Mouse (Mus musculus): ENCODE measurements around the gene B4galnt1. TPM values are rescaled to one million over a fixed set of nuclear protein-coding genes. Genes with fewer than 3 reads are reported as not detected.

Gene B4galnt1
- polyA plus RNA-seq, 1 experiment from 2014 or later: 1.2 TPM

GRCm38 (mm10) chr10:127181566-127181965 lies 16.5 kb downstream of the B4galnt1 start:
- H3K27ac ChIP-seq (replicated peaks): no peak overlapping the region
- no peak overlapping the region; the same call in 1 of the 2 replicates for H3K9ac ChIP-seq
- H3K36me3 ChIP-seq: peaks cover 27% of the 10 kb centered on the region
- H3K4me2 ChIP-seq: peak overlapping the region; percentile 40
- no peaks in the 10 kb centered on the region for H3K9me3 ChIP-seq
- H3K4me1 ChIP-seq: peaks cover 36% of the 10 kb centered on the region
- H3K4me3 ChIP-seq: peak overlapping the region; percentile 13; the same call in 1 of the 2 replicates
- H3K27me3 ChIP-seq (replicated peaks): peaks cover 90% of the 10 kb centered on the region
- 49% methylated on average over 6 of the region's 6 CpGs for WGBS
- no peak for ATAC-seq (ENCODE audit: extremely low read depth, insufficient number of reproducible peaks, low FRiP score, low TSS enrichment)

GRCm38 (mm10) chr10:127182624-127183023 lies 17.6 kb downstream of the B4galnt1 start:
- Histone ChIP-seq H3K9me3 (no peaks in the 10 kb centered on the region), H3K4me2 (peak overlapping the region; percentile 40), H3K4me1 (peaks cover 36% of the 10 kb centered on the region), H3K9ac (0 out of 2 replicates have a peak overlapping the region, but pooled peaks have one; percentile 8), H3K27me3 (replicated peaks) (peaks cover 85% of the 10 kb centered on the region), H3K4me3 (peak overlapping the region; percentile 13; the same call in 1 of the 2 replicates), H3K27ac (replicated peaks) (no peak overlapping the region), H3K36me3 (peaks cover 33% of the 10 kb centered on the region)
- 80% methylated on average over 4 of the region's 4 CpGs for WGBS
- ATAC-seq (ENCODE audit: extremely low read depth, insufficient number of reproducible peaks, low FRiP score, low TSS enrichment): no peak

DNA sequence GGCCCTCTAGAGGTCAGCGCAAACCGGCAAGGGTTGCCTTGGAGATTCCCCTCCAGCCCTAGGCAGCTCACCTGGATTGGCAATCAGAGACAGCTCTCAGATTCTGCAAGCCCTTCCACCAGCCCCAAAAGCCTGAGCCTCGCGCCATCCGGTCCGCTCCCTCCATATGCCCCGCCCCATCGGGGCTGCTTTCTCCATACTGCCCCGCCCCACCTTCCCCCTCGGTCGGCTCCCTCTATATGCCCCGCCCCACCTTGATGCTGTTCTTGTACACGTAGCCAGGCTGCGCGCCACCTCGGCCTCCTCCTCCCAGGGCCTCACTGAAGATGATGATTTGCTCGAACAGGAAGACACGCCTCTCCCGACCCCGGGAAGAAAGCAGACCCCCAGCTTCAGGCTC lies 18.7 kb downstream of the B4galnt1 start:
- 19% methylated on average over 20 of the region's 20 CpGs for WGBS
- Histone ChIP-seq H3K9ac (0 out of 2 replicates have a peak overlapping the region, but pooled peaks have one; percentile 38), H3K4me1 (peaks cover 33% of the 10 kb centered on the region), H3K4me3 (peak overlapping the region; percentile 23), H3K27me3 (replicated peaks) (peaks cover 75% of the 10 kb centered on the region), H3K36me3 (peaks cover 33% of the 10 kb centered on the region), H3K27ac (replicated peaks) (no peak overlapping the region), H3K9me3 (no peaks in the 10 kb centered on the region), H3K4me2 (peak overlapping the region; percentile 40)
- no peak for ATAC-seq (ENCODE audit: extremely low read depth, insufficient number of reproducible peaks, low FRiP score, low TSS enrichment)

GRCm38 (mm10) chr10:127185101-127185500 lies 20.1 kb downstream of the B4galnt1 start:
- WGBS: 63% methylated on average over 9 of the region's 9 CpGs
- Histone ChIP-seq H3K4me1 (peaks cover 40% of the 10 kb centered on the region), H3K4me3 (no peak overlapping the region), H3K27ac (replicated peaks) (no peak overlapping the region), H3K4me2 (no peak overlapping the region), H3K9me3 (no peaks in the 10 kb centered on the region), H3K27me3 (replicated peaks) (peaks cover 61% of the 10 kb centered on the region), H3K9ac (no peak overlapping the region), H3K36me3 (peaks cover 33% of the 10 kb centered on the region)
- no peak for ATAC-seq (ENCODE audit: extremely low read depth, insufficient number of reproducible peaks, low FRiP score, low TSS enrichment)

DNA sequence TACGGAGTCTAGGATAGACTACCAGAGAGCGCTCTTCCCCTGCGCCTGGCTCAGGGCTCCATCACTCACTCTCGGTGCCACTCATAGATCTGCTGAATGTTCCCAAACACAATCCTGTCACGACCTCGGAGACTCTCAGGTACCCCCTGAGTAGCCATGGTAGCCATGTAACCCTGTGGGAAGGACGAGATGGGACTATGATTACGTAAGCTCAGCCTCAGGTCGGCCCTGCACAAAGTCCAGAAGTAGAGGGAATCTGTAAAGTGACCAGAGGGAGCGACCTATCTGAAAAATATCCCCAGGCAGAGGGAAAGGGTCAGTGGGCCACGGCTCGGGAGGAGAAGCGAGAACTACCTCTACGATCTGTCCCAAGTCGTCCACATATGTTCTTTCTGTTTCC lies 20.5 kb downstream of the B4galnt1 start:
- 80% methylated on average over 15 of the region's 15 CpGs for WGBS
- peaks cover 40% of the 10 kb centered on the region for H3K4me1 ChIP-seq
- H3K9me3 ChIP-seq: no peaks in the 10 kb centered on the region
- no peak overlapping the region for H3K4me3 ChIP-seq
- no peak for ATAC-seq (ENCODE audit: extremely low read depth, insufficient number of reproducible peaks, low FRiP score, low TSS enrichment)
- H3K27ac ChIP-seq (replicated peaks): no peak overlapping the region
- peaks cover 33% of the 10 kb centered on the region for H3K36me3 ChIP-seq
- H3K4me2 ChIP-seq: no peak overlapping the region
- H3K9ac ChIP-seq: no peak overlapping the region
- peaks cover 57% of the 10 kb centered on the region for H3K27me3 ChIP-seq (replicated peaks)

GRCm38 (mm10) chr10:127186451-127186850 lies 21.4 kb downstream of the B4galnt1 start:
- 74% methylated on average over 1 of the region's 1 CpGs for WGBS
- Histone ChIP-seq H3K27me3 (replicated peaks) (peaks cover 48% of the 10 kb centered on the region), H3K4me2 (no peak overlapping the region), H3K4me3 (no peak overlapping the region), H3K27ac (replicated peaks) (no peak overlapping the region), H3K9ac (no peak overlapping the region), H3K4me1 (peaks cover 48% of the 10 kb centered on the region), H3K36me3 (peaks cover 41% of the 10 kb centered on the region), H3K9me3 (no peaks in the 10 kb centered on the region)
- ATAC-seq (ENCODE audit: extremely low read depth, insufficient number of reproducible peaks, low FRiP score, low TSS enrichment): no peak

- Histone ChIP-seq H3K9me3 (no peaks in the 10 kb centered on the region), H3K4me1 (peaks cover 56% of the 10 kb centered on the region), H3K36me3 (peaks cover 47% of the 10 kb centered on the region), H3K27ac (replicated peaks) (peak overlapping the region; percentile 77; the same call in 1 of the 2 replicates), H3K4me3 (peak overlapping the region; percentile 76), H3K27me3 (replicated peaks) (peaks cover 37% of the 10 kb centered on the region), H3K9ac (peak overlapping the region; percentile 89), H3K4me2 (peak overlapping the region; percentile 98)
- ATAC-seq (ENCODE audit: extremely low read depth, insufficient number of reproducible peaks, low FRiP score, low TSS enrichment): no peak
- WGBS: 46% methylated on average over 10 of the region's 10 CpGs
These were observed 22.5 kb downstream of the B4galnt1 start for GRCm38 (mm10) chr10:127187371-127188078.

- peaks cover 47% of the 10 kb centered on the region for H3K36me3 ChIP-seq
- peaks cover 60% of the 10 kb centered on the region for H3K4me1 ChIP-seq
- 3% methylated on average over 20 of the region's 21 CpGs for WGBS
- peak overlapping the region; percentile 76 for H3K4me3 ChIP-seq
- peak overlapping the region; percentile 77 for H3K27ac ChIP-seq (replicated peaks)
- H3K4me2 ChIP-seq: peak overlapping the region; percentile 98
- no peak for ATAC-seq (ENCODE audit: extremely low read depth, insufficient number of reproducible peaks, low FRiP score, low TSS enrichment)
- H3K9me3 ChIP-seq: no peaks in the 10 kb centered on the region
- H3K9ac ChIP-seq: peak overlapping the region; percentile 89
- H3K27me3 ChIP-seq (replicated peaks): peaks cover 32% of the 10 kb centered on the region
These were observed 23.0 kb downstream of the B4galnt1 start for GRCm38 (mm10) chr10:127188079-127188453.

- Histone ChIP-seq H3K9me3 (no peaks in the 10 kb centered on the region), H3K27ac (replicated peaks) (peak overlapping the region; percentile 77), H3K9ac (peak overlapping the region; percentile 89), H3K4me1 (peaks cover 60% of the 10 kb centered on the region), H3K4me3 (peak overlapping the region; percentile 76), H3K27me3 (replicated peaks) (peaks cover 27% of the 10 kb centered on the region), H3K4me2 (peak overlapping the region; percentile 98), H3K36me3 (peaks cover 50% of the 10 kb centered on the region)
- under 1% methylated on average over 41 of the region's 46 CpGs for WGBS
- ATAC-seq (ENCODE audit: extremely low read depth, insufficient number of reproducible peaks, low FRiP score, low TSS enrichment): peak; percentile 85
These were observed 23.6 kb downstream of the B4galnt1 start for GRCm38 (mm10) chr10:127188465-127189115.

- WGBS: under 1% methylated on average over 26 of the region's 26 CpGs
- Histone ChIP-seq H3K36me3 (peaks cover 50% of the 10 kb centered on the region), H3K4me2 (peak overlapping the region; percentile 98), H3K4me1 (peaks cover 55% of the 10 kb centered on the region), H3K4me3 (peak overlapping the region; percentile 76), H3K9ac (peak overlapping the region; percentile 89), H3K27ac (replicated peaks) (peak overlapping the region; percentile 77), H3K27me3 (replicated peaks) (peaks cover 21% of the 10 kb centered on the region), H3K9me3 (no peaks in the 10 kb centered on the region)
- peak; percentile 0; the same call in 1 of the 2 replicates for ATAC-seq (ENCODE audit: extremely low read depth, insufficient number of reproducible peaks, low FRiP score, low TSS enrichment)
These were observed 24.2 kb downstream of the B4galnt1 start for GRCm38 (mm10) chr10:127189116-127189650.

DNA sequence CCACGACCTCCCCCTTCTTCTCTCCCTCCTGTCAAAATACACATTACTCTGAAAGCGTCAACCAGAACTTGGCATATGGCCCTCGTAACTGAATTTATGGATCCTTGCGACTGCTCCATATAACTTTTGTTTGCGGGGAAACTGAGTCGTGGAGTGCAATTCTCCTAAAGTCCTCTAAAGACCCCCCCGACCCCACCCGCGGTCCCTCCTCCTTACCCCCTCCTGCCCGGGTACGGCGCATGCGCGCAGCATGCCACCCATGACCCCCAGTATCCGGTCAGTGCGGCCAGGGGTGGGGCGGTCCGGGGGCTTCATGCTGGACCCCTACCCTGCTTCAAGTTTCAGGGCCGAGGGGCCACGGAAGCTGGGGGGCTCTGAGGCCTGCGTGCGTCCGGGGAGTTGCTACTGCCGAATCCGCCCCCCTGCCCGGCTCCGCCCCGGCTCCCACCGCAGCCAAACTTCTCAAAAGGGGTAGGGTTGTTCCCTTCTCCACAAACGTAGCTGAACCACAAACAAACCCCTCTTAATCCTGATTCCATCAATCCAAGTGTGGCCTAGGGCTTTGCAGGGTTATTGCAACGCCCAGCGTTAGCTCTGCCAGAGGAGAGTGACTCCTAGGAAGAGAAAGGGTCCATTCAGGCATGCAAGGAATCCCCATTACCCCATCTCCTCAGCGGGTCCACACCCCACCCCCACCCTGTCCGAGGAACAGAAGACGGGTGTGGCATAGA lies 24.8 kb downstream of the B4galnt1 start, which contains the start of gene Arhgef25:
Arhgef25 (minus strand) TSS at position 433 of the 731 bp plus-strand sequence.
- H3K27ac ChIP-seq (replicated peaks): peak within 1 kb of the TSS; percentile 77
- ATAC-seq (ENCODE audit: extremely low read depth, insufficient number of reproducible peaks, low FRiP score, low TSS enrichment): no peak
- peaks cover 46% of the 10 kb centered on the region for H3K36me3 ChIP-seq
- peak within 1 kb of the TSS; percentile 89 for H3K9ac ChIP-seq
- peak within 1 kb of the TSS; percentile 76 for H3K4me3 ChIP-seq
- H3K4me1 ChIP-seq: peaks cover 60% of the 10 kb centered on the region
- WGBS: 4% methylated on average over 35 of the region's 35 CpGs
- H3K9me3 ChIP-seq: no peaks in the 10 kb centered on the region
- H3K27me3 ChIP-seq (replicated peaks): peaks cover 14% of the 10 kb centered on the region
- H3K4me2 ChIP-seq: peak within 1 kb of the TSS; percentile 98

All from heart, embryonic 13.5 days (tissue).